Mouse (Mus musculus): Measurements from ENCODE around the gene Cyth1. TPM values are rescaled to one million over a fixed set of nuclear protein-coding genes. Genes with fewer than 3 reads are reported as not detected.

Cyth1 gene
- total and polyA plus RNA-seq, 2 experiments from 2014 or later: 19.5 to 48.3 TPM

GRCm38 (mm10) chr11:118091002-118091670 is 157.3 kb downstream of the Cyth1 start:
- no peaks in the 10 kb centered on the region for H3K4me1 ChIP-seq (ENCODE audit: insufficient read depth, low read length)
- TF ChIP-seq CTCF (IDR thresholded peaks at IDR 0.05; ENCODE audit: low read depth): peak; percentile 72
- no peak overlapping the region for H3K9ac ChIP-seq (replicated peaks; ENCODE audit: low read length)
- no peak overlapping the region for H3K4me2 ChIP-seq (ENCODE audit: low read depth, low read length)
- DNase-seq (ENCODE audit: low spot score) (no peak), ATAC-seq (no peak)
- H3K9me3 ChIP-seq (ENCODE audit: low read length): no peaks in the 10 kb centered on the region
- WGBS: 86% methylated on average over 23 of the region's 23 CpGs
- H3K27me3 ChIP-seq (ENCODE audit: insufficient read depth, low read length): no peaks in the 10 kb centered on the region
- H3K36me3 ChIP-seq (ENCODE audit: insufficient read depth, low read length): no peaks in the 10 kb centered on the region
- no peak overlapping the region for H3K4me3 ChIP-seq (ENCODE audit: low read length)
- no peak overlapping the region for H3K27ac ChIP-seq

GRCm38 (mm10) chr11:118088896-118089295 is 159.5 kb downstream of the Cyth1 start:
- Histone ChIP-seq H3K4me2 (ENCODE audit: low read depth, low read length) (no peak overlapping the region), H3K9me3 (ENCODE audit: low read length) (no peaks in the 10 kb centered on the region), H3K27me3 (ENCODE audit: insufficient read depth, low read length) (no peaks in the 10 kb centered on the region), H3K27ac (no peak overlapping the region), H3K36me3 (ENCODE audit: insufficient read depth, low read length) (no peaks in the 10 kb centered on the region), H3K9ac (replicated peaks; ENCODE audit: low read length) (no peak overlapping the region), H3K4me3 (ENCODE audit: low read length) (no peak overlapping the region), H3K4me1 (ENCODE audit: insufficient read depth, low read length) (no peaks in the 10 kb centered on the region)
- no peak for TF ChIP-seq CTCF (IDR thresholded peaks at IDR 0.05; ENCODE audit: low read depth)
- no peak for DNase-seq (ENCODE audit: low spot score)
- WGBS: 77% methylated on average over 19 of the region's 19 CpGs
- ATAC-seq: no peak

GRCm38 (mm10) chr11:118085961-118086360 is 162.4 kb downstream of the Cyth1 start:
- ATAC-seq (no peak), DNase-seq (ENCODE audit: low spot score) (no peak)
- H3K27ac ChIP-seq: no peak overlapping the region
- no peak overlapping the region for H3K4me2 ChIP-seq (ENCODE audit: low read depth, low read length)
- 76% methylated on average over 8 of the region's 8 CpGs for WGBS
- H3K27me3 ChIP-seq (ENCODE audit: insufficient read depth, low read length): no peaks in the 10 kb centered on the region
- H3K4me3 ChIP-seq (ENCODE audit: low read length): no peak overlapping the region
- H3K9me3 ChIP-seq (ENCODE audit: low read length): no peaks in the 10 kb centered on the region
- TF ChIP-seq CTCF (IDR thresholded peaks at IDR 0.05; ENCODE audit: low read depth): no peak
- no peaks in the 10 kb centered on the region for H3K4me1 ChIP-seq (ENCODE audit: insufficient read depth, low read length)
- no peak overlapping the region for H3K9ac ChIP-seq (replicated peaks; ENCODE audit: low read length)
- no peaks in the 10 kb centered on the region for H3K36me3 ChIP-seq (ENCODE audit: insufficient read depth, low read length)

GRCm38 (mm10) chr11:118085176-118085575 is 163.2 kb downstream of the Cyth1 start:
- Histone ChIP-seq H3K4me1 (ENCODE audit: insufficient read depth, low read length) (no peaks in the 10 kb centered on the region), H3K4me2 (ENCODE audit: low read depth, low read length) (no peak overlapping the region), H3K27me3 (ENCODE audit: insufficient read depth, low read length) (no peaks in the 10 kb centered on the region), H3K4me3 (ENCODE audit: low read length) (no peak overlapping the region), H3K9ac (replicated peaks; ENCODE audit: low read length) (no peak overlapping the region), H3K9me3 (ENCODE audit: low read length) (no peaks in the 10 kb centered on the region), H3K36me3 (ENCODE audit: insufficient read depth, low read length) (no peaks in the 10 kb centered on the region), H3K27ac (no peak overlapping the region)
- 74% methylated on average over 4 of the region's 4 CpGs for WGBS
- no peak for TF ChIP-seq CTCF (IDR thresholded peaks at IDR 0.05; ENCODE audit: low read depth)
- no peak for ATAC-seq
- no peak for DNase-seq (ENCODE audit: low spot score)

- DNase-seq (ENCODE audit: low spot score) (no peak), ATAC-seq (no peak)
- no peaks in the 10 kb centered on the region for H3K4me1 ChIP-seq (ENCODE audit: insufficient read depth, low read length)
- H3K27me3 ChIP-seq (ENCODE audit: insufficient read depth, low read length): no peaks in the 10 kb centered on the region
- H3K27ac ChIP-seq: no peak overlapping the region
- WGBS: 82% methylated on average over 3 of the region's 3 CpGs
- H3K9me3 ChIP-seq (ENCODE audit: low read length): no peaks in the 10 kb centered on the region
- H3K9ac ChIP-seq (replicated peaks; ENCODE audit: low read length): no peak overlapping the region
- TF ChIP-seq CTCF (IDR thresholded peaks at IDR 0.05; ENCODE audit: low read depth): no peak
- H3K36me3 ChIP-seq (ENCODE audit: insufficient read depth, low read length): no peaks in the 10 kb centered on the region
- no peak overlapping the region for H3K4me3 ChIP-seq (ENCODE audit: low read length)
- H3K4me2 ChIP-seq (ENCODE audit: low read depth, low read length): no peak overlapping the region
Observed at GRCm38 (mm10) chr11:118084266-118084665, 164.1 kb downstream of the Cyth1 start.

GRCm38 (mm10) chr11:118083811-118084210 is 164.6 kb downstream of the Cyth1 start:
- H3K27ac ChIP-seq: no peak overlapping the region
- WGBS: 6% methylated on average over 6 of the region's 6 CpGs
- H3K27me3 ChIP-seq (ENCODE audit: insufficient read depth, low read length): no peaks in the 10 kb centered on the region
- no peaks in the 10 kb centered on the region for H3K36me3 ChIP-seq (ENCODE audit: insufficient read depth, low read length)
- DNase-seq (ENCODE audit: low spot score) (peak; percentile 86), ATAC-seq (no peak)
- H3K4me3 ChIP-seq (ENCODE audit: low read length): no peak overlapping the region
- peak; percentile 87 for TF ChIP-seq CTCF (IDR thresholded peaks at IDR 0.05; ENCODE audit: low read depth)
- no peak overlapping the region for H3K4me2 ChIP-seq (ENCODE audit: low read depth, low read length)
- H3K4me1 ChIP-seq (ENCODE audit: insufficient read depth, low read length): no peaks in the 10 kb centered on the region
- H3K9ac ChIP-seq (replicated peaks; ENCODE audit: low read length): no peak overlapping the region
- no peaks in the 10 kb centered on the region for H3K9me3 ChIP-seq (ENCODE audit: low read length)

- ATAC-seq (no peak), DNase-seq (ENCODE audit: low spot score) (no peak)
- no peaks in the 10 kb centered on the region for H3K27me3 ChIP-seq (ENCODE audit: insufficient read depth, low read length)
- H3K36me3 ChIP-seq (ENCODE audit: insufficient read depth, low read length): no peaks in the 10 kb centered on the region
- H3K9me3 ChIP-seq (ENCODE audit: low read length): no peaks in the 10 kb centered on the region
- H3K4me2 ChIP-seq (ENCODE audit: low read depth, low read length): no peak overlapping the region
- H3K4me1 ChIP-seq (ENCODE audit: insufficient read depth, low read length): no peaks in the 10 kb centered on the region
- H3K9ac ChIP-seq (replicated peaks; ENCODE audit: low read length): no peak overlapping the region
- no peak overlapping the region for H3K4me3 ChIP-seq (ENCODE audit: low read length)
- TF ChIP-seq CTCF (IDR thresholded peaks at IDR 0.05; ENCODE audit: low read depth): no peak
- 87% methylated on average over 14 of the region's 14 CpGs for WGBS
- H3K27ac ChIP-seq: no peak overlapping the region
Observed at GRCm38 (mm10) chr11:118082294-118082693, 166.1 kb downstream of the Cyth1 start.

Other genes with a start within 250 kb of the Cyth1 start
- 0.07 TPM in 1 of 2 replicates, not detected in the other for gene Dnah17, start 118.0 kb downstream of the Cyth1 start, total RNA-seq (2014; rRNA removed)
- gene Dnah17, start 118.0 kb downstream of the Cyth1 start, polyA plus RNA-seq (2015; fragmentation: Nextera tagmentation; extraction: Ambion mirVana): 0.13 and 0.16 TPM in 2 replicates
- gene Usp36, start 41.7 kb upstream of the Cyth1 start, total RNA-seq (2014; rRNA removed): 19.7 and 20.6 TPM in 2 replicates
- 12.6 and 12.8 TPM in 2 replicates for gene Usp36, start 41.7 kb upstream of the Cyth1 start, polyA plus RNA-seq (2015; fragmentation: Nextera tagmentation; extraction: Ambion mirVana)
- 0.31 and 1.2 TPM in 2 replicates for gene Cep295nl, start 93.9 kb upstream of the Cyth1 start, total RNA-seq (2014; rRNA removed)
- 0.20 and 0.47 TPM in 2 replicates for gene Cep295nl, start 93.9 kb upstream of the Cyth1 start, polyA plus RNA-seq (2015; fragmentation: Nextera tagmentation; extraction: Ambion mirVana)
- 164 and 170 TPM in 2 replicates for gene Timp2, start 107.1 kb upstream of the Cyth1 start, total RNA-seq (2014; rRNA removed)
- gene Timp2, start 107.1 kb upstream of the Cyth1 start, polyA plus RNA-seq (2015; fragmentation: Nextera tagmentation; extraction: Ambion mirVana): 102 and 118 TPM in 2 replicates
- gene Lgals3bp, start 153.5 kb upstream of the Cyth1 start, total RNA-seq (2014; rRNA removed): 25.5 and 30.6 TPM in 2 replicates
- gene Lgals3bp, start 153.5 kb upstream of the Cyth1 start, polyA plus RNA-seq (2015; fragmentation: Nextera tagmentation; extraction: Ambion mirVana): 15.4 and 18.5 TPM in 2 replicates
- 47.9 and 51.7 TPM in 2 replicates for gene Cant1, start 170.5 kb upstream of the Cyth1 start, total RNA-seq (2014; rRNA removed)
- 24.7 and 25.8 TPM in 2 replicates for gene Cant1, start 170.5 kb upstream of the Cyth1 start, polyA plus RNA-seq (2015; fragmentation: Nextera tagmentation; extraction: Ambion mirVana)
- 5.4 TPM in 2 replicates for gene C1qtnf1, start 179.6 kb upstream of the Cyth1 start, total RNA-seq (2014; rRNA removed)
- 3.5 and 4.3 TPM in 2 replicates for gene C1qtnf1, start 179.6 kb upstream of the Cyth1 start, polyA plus RNA-seq (2015; fragmentation: Nextera tagmentation; extraction: Ambion mirVana)
- gene Engase, start 228.2 kb upstream of the Cyth1 start, total RNA-seq (2014; rRNA removed): 9.0 and 20.7 TPM in 2 replicates
- gene Engase, start 228.2 kb upstream of the Cyth1 start, polyA plus RNA-seq (2015; fragmentation: Nextera tagmentation; extraction: Ambion mirVana): 6.5 and 7.0 TPM in 2 replicates